8 mouse cellular contexts compared by ENCODE assay signal in the genomic region with DNA sequence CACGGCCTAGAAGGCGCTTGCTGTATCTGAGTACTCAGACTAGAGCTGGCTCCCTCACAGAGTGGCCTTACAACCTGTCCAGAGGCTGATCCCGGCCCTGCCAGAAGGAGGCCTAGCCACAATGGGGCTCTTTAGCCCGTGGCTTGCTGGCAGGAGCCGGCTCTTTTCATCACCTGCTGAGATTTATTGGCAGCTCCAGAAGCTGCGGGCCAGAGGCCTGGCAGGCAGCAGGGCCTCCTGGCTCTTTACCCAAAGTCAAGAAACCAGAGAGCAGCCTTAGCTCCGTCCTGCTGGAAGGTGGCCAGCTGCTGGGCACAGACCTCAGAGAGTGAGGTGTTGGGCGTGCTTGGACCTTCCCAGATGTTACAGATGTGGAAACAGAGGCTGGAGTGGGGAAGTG. TPM values are rescaled to one million over a fixed set of nuclear protein-coding genes. Genes with fewer than 3 reads are reported as not detected.
A peak's percentile ranks its signal among the peaks of the same experiment; 100 is the strongest.
DNase-seq lines count a peak whose midpoint lies in the region; ATAC-seq lines count a peak whose summit lies in the region.

No protein-coding gene starts in this region.

- H3K9me3 ChIP-seq in heart, embryonic 10.5 days = no peaks in the 10 kb centered on the region
- H3K9me3 ChIP-seq in limb, embryonic 15.5 days = no peaks in the 10 kb centered on the region
- no peaks in the 10 kb centered on the region for H3K9me3 ChIP-seq in forebrain, embryonic 11.5 days (ENCODE audit: control insufficient read depth, low read length)

- peak; percentile 71 for ATAC-seq in limb, embryonic 15.5 days (ENCODE audit: insufficient number of reproducible peaks, low FRiP score, low TSS enrichment, low read depth)
- ATAC-seq in forebrain, embryonic 11.5 days (replicated peaks; ENCODE audit: low FRiP score) = no peak

- peaks cover 78% of the 10 kb centered on the region for H3K4me1 ChIP-seq in heart, embryonic 10.5 days
- peaks cover 46% of the 10 kb centered on the region for H3K4me1 ChIP-seq in limb, embryonic 15.5 days
- 0 out of 2 replicates have a peak, but pooled peaks cover 2% of the 10 kb centered on the region for H3K4me1 ChIP-seq in forebrain, embryonic 11.5 days (replicated peaks; ENCODE audit: control insufficient read depth, insufficient read depth, low read length)

- no peak overlapping the region for H3K9ac ChIP-seq in limb, embryonic 15.5 days
- no peak overlapping the region for H3K9ac ChIP-seq in forebrain, embryonic 11.5 days (ENCODE audit: low read length)

- no peaks in the 10 kb centered on the region for H3K27me3 ChIP-seq in heart, embryonic 10.5 days (ENCODE audit: insufficient read depth, poor library complexity, severe bottlenecking)
- no peaks in the 10 kb centered on the region for H3K27me3 ChIP-seq in limb, embryonic 15.5 days
- H3K27me3 ChIP-seq in forebrain, embryonic 11.5 days (ENCODE audit: control insufficient read depth, insufficient read depth, low read length) = no peaks in the 10 kb centered on the region

- peak overlapping the region; percentile 45; the same call in 1 of the 2 replicates for H3K27ac ChIP-seq in heart, embryonic 10.5 days
- H3K27ac ChIP-seq in limb, embryonic 15.5 days = peak overlapping the region; percentile 75
- no peak overlapping the region for H3K27ac ChIP-seq in forebrain, embryonic 11.5 days (ENCODE audit: low read depth, low read length)

- peak; percentile 44 for DNase-seq in embryo, embryonic 10.5 days (ENCODE audit: low spot score)
- DNase-seq in embryo, embryonic 10 days (ENCODE audit: low spot score) = no peak
- DNase-seq in thymus, postnatal 4 days = peak; percentile 13
- no peak for DNase-seq in thymus, postnatal 25 days
- no peak for DNase-seq in heart, embryonic 10.5 days (ENCODE audit: low spot score)
- DNase-seq in yolk sac, embryonic 10.5 days (ENCODE audit: low spot score) = no peak
- no peak for DNase-seq in forebrain, embryonic 11.5 days (ENCODE audit: low spot score)

- H3K36me3 ChIP-seq in heart, embryonic 10.5 days = no peaks in the 10 kb centered on the region
- no peaks in the 10 kb centered on the region for H3K36me3 ChIP-seq in limb, embryonic 15.5 days
- no peaks in the 10 kb centered on the region for H3K36me3 ChIP-seq in forebrain, embryonic 11.5 days (ENCODE audit: control insufficient read depth, insufficient read depth, low read length)

- H3K4me3 ChIP-seq in heart, embryonic 10.5 days = no peak overlapping the region
- no peak overlapping the region for H3K4me3 ChIP-seq in limb, embryonic 15.5 days
- no peak overlapping the region for H3K4me3 ChIP-seq in forebrain, embryonic 11.5 days (ENCODE audit: low read depth, low read length)

- WGBS in heart, embryonic 10.5 days = 52% methylated on average over 8 of the region's 8 CpGs
- WGBS in limb, embryonic 15.5 days = 22% methylated on average over 8 of the region's 8 CpGs
- 36% methylated on average over 8 of the region's 8 CpGs for WGBS in forebrain, embryonic 11.5 days

- 0 out of 2 replicates have a peak overlapping the region, but pooled peaks have one; percentile 5 for H3K4me2 ChIP-seq in limb, embryonic 15.5 days
- no peak overlapping the region for H3K4me2 ChIP-seq in forebrain, embryonic 11.5 days (ENCODE audit: low read depth, low read length, severe bottlenecking)

RNA-seq across cellular contexts. Expression of a gene that starts 6.6 kb away (rescaled TPM):
- 7.7 and 19.5 TPM in 2 replicates for polyA plus RNA-seq in heart, embryonic 10.5 days (2016; fragmentation: Nextera tagmentation; extraction: Ambion mirVana)
- polyA plus RNA-seq in limb, embryonic 15.5 days (2015; fragmentation: Nextera tagmentation; extraction: Ambion mirVana) = 59.7 and 67.1 TPM in 2 replicates
- polyA plus RNA-seq in forebrain, embryonic 11.5 days (2014; fragmentation: Nextera tagmentation; extraction: Ambion mirVana) = 17.2 and 20.7 TPM in 2 replicates

RNA-seq across cellular contexts. Expression of a gene that starts 37.9 kb away (rescaled TPM):
- polyA plus RNA-seq in heart, embryonic 10.5 days (2016; fragmentation: Nextera tagmentation; extraction: Ambion mirVana) = not detected in 2 replicates
- polyA plus RNA-seq in limb, embryonic 15.5 days (2015; fragmentation: Nextera tagmentation; extraction: Ambion mirVana) = 153 and 161 TPM in 2 replicates
- polyA plus RNA-seq in forebrain, embryonic 11.5 days (2014; fragmentation: Nextera tagmentation; extraction: Ambion mirVana) = not detected in 2 replicates

Comparison
In these comparisons a context has a peak if more than half of its experiments do, and no peak if none do; other contexts are left out.
1. DNase-seq: peak in embryo, embryonic 10.5 days (single experiment) and thymus, postnatal 4 days (single experiment); none in embryo, embryonic 10 days (single experiment), thymus, postnatal 25 days (single experiment), heart, embryonic 10.5 days (single experiment), yolk sac, embryonic 10.5 days (single experiment) and forebrain, embryonic 11.5 days (single experiment).
2. RNA of a gene that starts 37.9 kb away (polyA plus RNA-seq): 153 to 161 TPM in limb, embryonic 15.5 days; not detected in heart, embryonic 10.5 days and not detected in forebrain, embryonic 11.5 days; every median in the first group is over 100 times any median in the second.